Mouse (Mus musculus) MN1 (cell line): ENCODE data around the gene Zbtb44.
"Not testable (repeated sequence)": the region's sequence is repeated elsewhere in the genome, so short reads cannot be mapped to it uniquely, and the experiment has no call there.

Experiments
- DNase-seq: peaks from one replicate; pipeline ENCODE4 v3.0.0-alpha.2; 2016; ENCODE audit warnings: low spot score

Gene Zbtb44

DNA sequence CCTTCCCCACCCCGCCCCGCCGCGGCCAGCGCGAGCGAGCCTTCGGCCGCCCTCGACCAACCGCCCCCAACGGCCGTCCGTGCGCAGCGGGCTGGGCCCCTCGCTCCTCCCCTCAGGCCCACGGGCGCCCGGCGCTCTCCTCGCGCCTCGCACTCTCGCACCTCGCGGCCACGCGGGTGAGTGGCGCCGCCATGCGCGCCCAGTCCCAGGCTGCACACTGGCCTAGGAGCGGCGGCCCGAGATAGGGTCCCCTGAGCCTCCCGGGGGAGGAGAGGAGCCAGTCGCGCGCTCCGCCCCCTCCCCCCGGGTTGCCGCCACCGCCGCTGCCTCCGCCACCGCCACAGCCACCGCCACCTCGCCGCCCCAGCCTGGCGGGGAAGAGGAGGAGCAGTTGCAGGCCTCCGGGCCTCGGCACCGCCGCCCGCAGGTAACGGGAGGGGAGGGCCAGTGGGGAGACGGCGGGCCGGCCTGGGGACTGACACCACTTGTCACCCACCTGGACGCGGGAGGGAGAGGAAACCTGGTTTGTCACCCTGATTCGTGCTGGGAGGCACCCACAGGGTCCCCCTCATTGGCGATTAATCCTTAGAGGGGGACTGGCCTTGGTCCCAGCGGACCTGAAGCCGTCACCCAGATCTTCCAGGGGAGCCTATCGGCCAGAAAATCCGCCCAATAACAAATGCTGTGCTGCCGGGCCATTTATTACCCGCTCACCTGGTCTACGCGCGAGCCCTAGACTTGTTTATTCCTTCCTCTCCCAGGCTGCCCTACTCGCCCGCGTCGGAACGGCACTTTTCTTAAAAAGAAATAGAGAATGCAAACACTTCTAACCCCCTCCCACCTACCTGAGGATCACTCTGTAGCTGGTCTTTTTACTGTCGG lies at the start of gene Zbtb44:
TSS of gene Zbtb44 (plus strand) at position 113 of the 882 bp plus-strand sequence.
- DNase-seq = peak; percentile 32

DNA sequence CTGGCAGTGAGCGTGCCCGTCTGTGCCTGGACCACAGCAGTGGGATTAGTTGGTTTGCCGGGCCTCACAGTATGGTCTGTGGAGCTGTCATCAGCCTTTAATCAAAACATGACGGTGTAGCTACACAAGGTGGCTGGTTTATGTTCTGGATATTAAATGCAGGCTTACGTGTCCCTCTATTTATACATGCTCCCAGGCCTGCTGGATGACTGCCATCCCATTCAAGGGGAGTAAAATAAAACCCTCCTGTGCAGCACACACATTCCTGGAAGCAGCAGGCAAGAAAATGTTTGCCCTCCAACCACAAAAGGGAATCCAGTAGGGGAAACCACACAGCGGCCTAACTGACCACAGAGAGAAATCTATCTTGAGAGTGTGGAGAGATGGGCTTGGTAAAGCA lies 44.7 kb upstream of the Zbtb44 start:
- DNase-seq = no peak

DNA sequence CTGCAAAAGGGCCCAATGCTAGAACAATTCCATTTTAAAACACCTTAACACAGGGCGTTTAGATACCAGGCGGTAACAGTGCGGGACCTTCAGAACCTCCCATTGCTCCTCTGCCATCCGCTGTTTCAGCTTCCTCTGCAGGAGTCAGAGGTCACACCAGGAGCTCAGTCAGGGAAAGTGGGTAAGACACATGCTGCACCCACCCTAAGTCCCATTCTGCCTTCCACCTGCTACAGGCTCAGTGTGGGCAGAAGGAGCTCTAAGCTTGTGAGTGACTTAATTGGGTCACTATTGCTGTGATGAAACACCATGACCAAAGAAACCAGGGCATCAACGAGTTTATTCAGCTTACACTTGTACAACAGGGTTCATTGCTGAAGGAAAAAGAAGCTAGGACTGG lies 37.3 kb upstream of the Zbtb44 start:
- no peak for DNase-seq

DNA sequence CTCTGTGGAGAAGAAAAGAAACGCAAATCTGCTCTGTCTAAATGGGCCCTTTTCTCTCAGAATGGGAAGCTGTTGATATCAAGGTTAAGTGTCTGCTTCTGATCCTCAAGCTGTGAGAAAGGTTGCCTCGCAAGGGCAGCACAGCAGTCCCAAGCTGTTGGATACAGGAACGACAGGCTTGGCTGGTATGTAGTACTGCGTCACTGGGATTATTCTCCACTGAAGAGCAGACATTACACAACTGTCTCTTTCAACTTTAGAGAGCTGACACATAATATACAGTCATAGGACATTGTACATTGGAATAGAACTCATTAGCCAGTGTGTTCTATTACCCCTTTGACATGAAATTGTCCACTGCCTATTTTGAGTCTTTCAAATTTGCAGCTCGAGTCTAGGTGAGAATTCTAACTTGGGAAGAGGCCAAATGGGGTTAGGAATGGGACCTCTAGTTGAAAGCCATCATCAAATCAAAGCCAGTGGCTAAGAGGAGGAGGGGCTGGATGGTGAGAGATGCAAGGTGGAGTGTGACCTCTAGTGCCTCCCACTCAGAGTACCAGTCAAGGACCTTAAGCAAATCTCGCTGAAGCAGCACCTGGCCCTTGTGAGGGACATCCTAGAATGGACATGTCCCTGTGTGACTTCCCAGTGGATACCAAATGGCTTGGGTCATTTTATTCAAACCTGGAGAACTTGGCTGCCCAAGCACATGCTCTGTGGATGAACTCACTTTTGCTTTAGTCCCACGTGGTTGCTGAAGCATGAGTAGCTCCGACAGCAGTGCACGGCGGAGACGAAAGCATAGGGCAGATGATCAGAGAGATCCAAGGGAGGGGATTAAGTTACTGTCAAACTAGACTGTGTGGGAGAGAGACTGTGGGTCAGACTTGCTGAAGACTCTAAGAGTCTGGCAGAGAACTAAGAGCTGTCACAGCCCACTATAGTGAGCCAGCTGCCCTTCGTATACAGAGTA lies 33.6 kb upstream of the Zbtb44 start:
- no peak for DNase-seq

DNA sequence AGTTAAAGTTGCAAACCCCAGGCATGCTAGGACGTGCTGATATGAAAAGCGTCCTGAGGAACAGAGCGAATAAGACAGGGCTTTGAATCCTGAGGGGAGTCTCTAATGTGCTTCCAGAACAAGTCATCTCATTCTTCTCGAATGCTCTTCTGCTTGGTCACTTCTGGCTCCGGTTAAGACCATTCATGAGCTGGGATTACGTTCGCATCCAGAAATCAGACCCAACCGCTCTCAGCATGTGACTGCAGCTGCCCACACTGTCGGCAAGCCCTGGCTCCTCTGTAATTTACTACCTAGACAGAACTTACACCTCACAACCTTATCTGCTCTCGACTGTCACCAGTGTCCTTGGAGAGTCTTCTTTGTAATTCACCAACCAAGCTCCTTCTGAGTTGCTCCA lies 29.8 kb upstream of the Zbtb44 start:
- DNase-seq = no peak

DNA sequence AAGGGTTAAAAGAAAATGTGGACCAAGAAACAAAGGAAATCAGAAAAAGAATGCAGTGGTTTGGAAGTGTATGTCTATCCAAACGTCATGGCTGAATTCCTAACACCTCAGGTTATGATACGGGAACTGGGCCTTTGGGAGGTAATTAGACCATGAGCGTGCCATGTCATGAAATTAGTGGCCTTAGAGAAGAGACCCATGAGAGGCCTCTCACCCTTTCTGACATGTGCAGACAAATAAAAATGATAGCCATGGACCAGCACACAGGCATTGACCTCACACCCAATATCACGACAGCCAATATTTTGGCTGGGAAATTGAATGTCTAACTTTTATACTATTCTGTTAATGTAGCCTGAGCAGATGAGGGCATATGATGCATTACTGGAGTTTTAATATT lies 27.9 kb upstream of the Zbtb44 start:
- DNase-seq = no peak

DNA sequence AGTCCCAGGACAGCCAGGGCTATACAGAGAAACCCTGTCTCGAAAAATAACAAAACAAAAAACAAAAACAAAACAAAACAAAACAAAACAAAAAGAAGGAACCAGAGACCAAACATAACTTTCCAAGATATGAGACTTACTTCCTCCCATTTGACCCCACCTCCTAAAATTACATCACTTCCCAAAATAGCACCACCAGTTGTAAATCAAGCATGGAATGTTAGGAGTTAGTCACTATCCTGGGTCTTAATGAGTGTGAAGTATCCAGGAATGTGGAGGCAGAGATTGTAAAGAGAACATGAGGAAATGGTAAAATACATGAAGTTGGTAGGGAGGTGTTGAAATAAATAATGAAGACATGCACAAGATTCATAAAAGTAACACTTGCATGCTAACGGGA lies 21.1 kb upstream of the Zbtb44 start:
- DNase-seq = no peak

DNA sequence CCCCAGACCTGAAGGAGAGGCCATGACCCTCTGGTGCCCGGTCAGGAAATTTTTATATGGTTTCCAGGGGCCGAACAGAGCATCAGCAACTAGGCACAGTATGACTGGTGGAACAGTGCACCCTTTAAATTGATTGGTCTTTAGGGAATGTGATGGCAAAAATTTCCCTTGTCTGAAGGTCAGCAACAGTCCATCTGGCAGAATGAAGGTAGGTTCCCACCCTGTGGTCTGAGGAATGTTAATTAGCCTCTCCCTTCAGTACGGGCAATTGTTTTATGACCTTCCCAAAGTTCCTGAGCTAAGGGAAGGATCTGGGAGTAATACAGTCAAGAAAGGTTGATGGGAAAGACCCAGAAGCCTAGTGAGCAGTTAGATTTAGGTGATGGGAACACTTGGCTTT lies 20.4 kb upstream of the Zbtb44 start:
- DNase-seq = no peak

DNA sequence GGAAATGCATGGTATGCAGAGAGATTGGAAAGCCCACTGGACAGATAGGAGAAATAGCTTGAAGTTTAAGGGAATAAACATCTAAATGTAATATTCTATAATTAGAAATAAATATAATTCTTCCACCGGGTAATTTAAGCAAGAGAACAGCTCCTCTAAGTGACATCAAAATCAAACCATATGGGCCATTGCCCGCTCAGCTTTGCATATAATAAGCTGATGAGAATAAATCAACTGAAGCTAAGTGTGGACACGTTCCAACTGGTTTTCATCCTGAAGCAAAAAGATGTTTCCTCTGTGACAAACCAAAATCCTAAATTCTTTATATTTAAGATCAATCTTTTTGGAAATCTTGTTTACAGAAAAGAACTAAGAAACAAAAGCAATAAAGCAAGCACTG lies 19.7 kb upstream of the Zbtb44 start:
- DNase-seq = no peak

DNA sequence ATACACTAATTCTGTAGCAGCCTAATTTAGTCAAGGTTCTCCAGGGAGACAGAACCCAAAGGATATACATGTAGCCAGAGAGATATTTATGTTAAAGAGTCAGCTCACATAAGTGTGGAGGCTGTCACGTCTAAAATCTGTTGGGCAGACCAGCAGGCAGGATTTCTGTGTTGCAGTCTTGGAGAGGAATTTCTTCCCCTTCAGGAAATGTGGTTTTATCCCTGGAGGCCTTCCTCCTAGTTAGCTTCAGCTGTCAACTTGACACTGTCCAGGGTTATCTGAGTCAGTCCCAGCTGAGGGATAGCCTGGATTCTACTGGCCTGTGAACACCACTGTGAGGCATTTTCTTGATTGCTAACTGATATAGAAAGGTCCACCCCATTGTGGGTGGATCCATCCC lies 18.9 kb upstream of the Zbtb44 start:
- DNase-seq = peak; percentile 90

DNA sequence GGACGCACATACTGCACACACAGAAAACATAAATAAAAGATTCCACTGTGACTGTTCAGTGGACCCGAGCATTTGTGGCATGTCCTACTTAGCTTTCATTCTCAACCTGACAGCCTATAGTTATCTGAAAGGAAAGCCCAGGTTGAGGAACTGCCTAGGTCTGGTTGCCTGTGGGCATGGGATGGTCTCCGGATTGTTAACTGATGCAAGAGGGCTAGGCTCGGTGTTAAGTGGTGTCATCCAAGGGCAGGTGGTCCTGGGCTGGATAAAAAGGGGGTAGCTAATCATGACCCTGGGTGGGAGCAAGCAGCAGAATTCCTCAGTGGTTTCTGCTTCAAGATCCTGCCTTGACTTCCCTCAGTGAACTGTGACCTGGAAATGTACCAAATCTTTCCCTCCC lies 17.8 kb upstream of the Zbtb44 start:
- DNase-seq = no peak

DNA sequence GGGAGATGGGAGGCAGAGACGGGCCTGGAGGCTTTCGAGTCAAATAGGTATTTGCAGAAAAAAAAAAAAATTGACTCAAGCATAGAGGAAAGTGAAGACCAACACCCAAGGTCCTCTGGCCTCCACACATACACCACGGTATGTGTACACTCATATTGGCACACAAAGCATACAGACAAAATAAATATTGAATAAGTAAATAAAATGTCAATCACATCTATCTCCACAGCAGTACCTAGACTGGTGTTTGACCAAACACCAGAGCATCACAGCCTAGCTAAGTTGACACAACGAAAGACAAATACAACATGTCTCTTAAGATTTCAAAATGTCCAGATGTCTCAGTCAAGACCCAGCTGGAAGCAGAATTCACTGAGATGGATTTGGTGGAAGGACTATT lies 17.0 kb upstream of the Zbtb44 start:
- DNase-seq = no peak

DNA sequence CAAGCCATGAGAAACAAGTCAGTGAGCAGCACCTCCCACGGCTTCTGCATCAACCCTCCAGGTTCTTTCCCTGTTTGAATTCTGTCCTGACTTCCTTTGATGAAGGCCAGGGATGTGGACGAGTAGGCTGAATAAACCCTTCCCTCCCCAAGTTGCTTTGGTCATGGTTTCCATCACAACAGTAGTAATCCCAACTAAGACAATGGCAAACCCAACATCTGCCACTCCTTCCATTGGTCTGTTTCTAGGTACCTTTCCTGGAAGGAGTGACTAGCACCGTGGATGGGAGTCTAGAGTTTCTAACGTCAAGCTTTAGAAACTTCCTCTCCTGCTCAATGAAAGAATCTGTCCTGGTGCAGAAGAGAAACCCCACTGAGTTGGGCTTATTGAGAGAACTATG lies 12.8 kb upstream of the Zbtb44 start:
- no peak for DNase-seq

DNA sequence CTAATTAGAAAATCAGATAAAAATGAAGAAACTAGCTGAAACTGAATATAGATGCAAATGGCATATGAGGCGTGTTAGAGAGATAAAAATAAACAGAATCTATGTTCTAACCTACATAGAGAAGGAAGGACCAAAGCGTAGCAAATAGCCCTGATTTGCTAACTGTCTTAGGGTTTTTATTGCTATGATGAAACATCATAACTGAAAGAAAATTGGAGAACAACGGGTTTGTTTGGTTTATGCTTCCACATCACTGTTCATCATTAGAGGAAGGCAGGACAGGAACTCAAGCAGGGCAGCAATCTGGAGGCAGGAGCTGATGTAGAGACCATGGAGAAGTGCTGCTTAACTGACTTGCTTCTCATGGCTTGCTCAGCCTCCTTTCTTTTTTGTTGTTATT lies 12.3 kb upstream of the Zbtb44 start:
- no peak for DNase-seq

DNA sequence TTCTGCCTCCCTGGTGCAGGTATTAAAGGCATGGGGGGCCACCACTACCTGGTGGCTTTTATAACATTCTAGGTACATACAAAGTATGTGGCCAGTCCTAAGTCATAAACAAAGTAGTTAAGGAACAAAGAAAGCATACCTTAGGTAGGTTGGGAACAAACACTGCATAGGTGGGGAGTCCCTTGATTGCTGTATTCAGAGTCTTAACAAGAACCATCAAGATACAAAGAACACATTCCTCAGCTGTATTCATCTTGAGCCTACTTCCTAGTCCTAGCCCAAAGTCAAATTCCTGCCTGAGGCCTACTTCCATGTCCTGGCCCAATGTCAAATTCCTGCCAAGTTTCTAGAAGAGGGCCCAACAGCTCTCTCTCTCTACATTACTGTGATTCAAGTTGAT lies 11.7 kb upstream of the Zbtb44 start:
- DNase-seq = no peak

DNA sequence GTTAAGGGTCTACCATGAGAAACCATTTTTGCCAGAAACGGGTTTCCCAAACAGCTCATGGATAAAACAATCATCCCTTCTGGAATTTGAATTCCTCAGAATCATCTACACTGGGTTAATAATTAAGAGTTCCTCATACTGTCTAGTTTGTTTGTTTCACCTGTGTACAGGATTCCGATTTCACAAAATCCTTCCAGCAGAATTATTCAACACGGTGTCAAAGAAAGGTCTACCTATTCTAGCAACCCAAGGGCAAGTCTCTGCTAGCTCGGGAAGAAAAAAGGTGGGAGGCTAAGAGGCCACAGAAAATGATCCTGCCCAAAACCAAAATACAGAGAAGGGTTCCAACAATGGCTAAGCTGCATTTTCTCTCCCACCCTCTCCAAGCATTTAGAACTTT lies 2.2 kb upstream of the Zbtb44 start:
- DNase-seq = no peak

DNA sequence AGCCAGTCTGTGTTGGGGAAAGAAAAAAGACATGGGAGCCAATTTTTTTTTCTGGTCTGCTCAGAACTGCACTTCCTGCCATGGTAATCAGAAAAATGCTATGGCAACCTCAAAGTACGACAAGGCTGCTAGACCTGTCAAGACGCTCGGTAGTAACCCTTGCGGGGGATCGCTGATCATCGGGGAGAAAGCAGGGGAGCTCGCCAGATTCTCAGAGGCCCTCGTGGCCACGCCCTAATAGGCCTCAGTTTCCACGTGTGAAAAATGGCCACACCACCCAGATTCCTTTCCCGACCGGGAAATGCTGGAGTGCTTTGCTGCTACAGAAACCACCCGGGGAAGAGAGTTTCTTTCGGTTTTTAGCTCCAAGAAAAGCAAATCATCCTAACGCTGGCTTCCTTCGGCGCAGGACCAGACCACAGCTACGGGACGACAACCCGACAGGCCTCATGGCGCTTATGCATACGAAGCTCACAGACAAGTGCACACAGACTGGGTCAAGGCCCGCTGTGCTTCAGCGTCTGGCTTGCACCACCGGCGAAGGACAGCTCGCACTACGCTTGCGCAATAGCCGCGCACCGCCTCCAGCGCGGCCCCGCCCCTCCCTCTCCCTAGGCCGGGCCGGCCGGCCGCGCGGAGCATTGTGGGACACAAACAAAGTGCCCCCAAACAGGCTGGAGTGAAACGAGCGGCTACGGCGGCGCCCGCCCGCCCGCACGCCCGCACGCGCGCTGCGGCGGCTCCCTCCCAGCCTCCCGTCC lies 513 bp upstream of the Zbtb44 start:
- peak; percentile 93 for DNase-seq

DNA sequence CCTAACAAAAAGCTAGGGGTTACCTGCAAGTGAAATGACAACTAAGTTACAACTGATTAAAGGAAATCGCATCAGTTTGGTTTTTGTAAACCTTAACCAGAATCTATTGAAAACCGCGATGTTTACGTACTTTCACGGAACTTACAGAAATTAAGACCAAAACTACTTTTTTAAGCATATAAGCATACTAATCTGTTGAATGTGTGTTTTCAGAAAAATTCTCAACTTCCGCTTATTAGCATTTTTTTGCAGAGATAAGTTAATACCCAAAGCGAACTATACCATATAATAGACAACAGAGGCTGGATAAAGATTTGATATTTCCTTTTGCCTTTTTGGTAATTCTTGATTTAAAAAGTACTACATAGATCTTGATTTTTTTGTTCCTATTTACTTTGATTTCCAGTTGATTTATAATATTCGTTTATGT lies 985 bp downstream of the Zbtb44 start:
- DNase-seq = no peak

DNA sequence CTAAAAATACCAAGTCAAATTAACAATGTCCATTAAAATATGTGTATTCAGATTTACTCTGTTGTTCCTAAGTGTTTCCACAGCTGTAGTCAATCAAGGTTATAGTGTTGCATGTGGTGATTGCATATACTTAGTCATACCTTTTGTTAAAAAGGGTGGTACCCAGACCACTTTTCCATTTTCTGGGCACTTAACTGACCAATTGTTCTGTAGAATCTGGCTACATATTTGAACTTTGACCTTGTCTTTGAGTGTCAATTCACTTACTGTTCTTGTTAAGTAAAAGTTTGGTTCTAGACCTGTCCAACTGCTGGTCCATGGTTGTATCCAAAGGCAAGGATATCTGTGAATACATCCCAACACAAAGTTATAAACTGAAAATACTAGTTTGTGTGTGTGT lies 2.1 kb downstream of the Zbtb44 start:
- no peak for DNase-seq

DNA sequence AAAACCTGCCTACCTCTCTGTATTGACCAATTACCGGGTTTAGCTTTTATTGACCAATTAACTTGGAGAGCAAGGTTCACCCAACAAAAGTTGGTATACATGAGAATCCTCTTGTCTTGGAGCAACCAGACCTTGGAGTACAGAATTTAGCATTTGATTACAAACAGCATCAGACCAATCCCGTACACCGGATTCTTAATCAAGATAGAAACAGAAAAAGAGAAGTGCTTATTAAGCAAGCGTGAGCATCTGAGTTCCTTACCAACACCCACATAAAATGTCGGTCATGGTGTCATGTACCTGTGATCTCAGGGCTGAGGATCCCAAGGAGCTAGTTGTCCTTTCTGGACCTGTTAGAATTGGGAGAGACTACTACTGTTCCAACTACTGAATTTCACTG lies 19.8 kb downstream of the Zbtb44 start:
- DNase-seq = no peak

DNA sequence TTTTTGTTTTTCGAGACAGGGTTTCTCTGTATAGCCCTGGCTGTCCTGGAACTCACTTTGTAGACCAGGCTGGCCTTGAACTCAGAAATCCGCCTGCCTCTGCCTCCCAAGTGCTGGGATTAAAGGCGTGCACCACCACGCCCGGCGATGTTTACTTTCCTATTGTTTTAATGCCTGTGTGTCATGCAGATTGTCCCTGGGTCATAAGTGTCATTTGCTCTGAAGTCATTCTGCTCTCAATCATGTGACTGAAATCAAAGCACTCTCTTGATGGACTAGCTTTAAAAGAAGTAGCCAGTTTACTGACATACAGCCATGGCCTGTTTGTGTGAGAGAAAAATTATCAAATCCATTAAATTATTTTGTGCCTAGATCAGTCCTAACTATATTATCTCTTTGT lies 21.1 kb downstream of the Zbtb44 start:
- DNase-seq = not testable (repeated sequence)

DNA sequence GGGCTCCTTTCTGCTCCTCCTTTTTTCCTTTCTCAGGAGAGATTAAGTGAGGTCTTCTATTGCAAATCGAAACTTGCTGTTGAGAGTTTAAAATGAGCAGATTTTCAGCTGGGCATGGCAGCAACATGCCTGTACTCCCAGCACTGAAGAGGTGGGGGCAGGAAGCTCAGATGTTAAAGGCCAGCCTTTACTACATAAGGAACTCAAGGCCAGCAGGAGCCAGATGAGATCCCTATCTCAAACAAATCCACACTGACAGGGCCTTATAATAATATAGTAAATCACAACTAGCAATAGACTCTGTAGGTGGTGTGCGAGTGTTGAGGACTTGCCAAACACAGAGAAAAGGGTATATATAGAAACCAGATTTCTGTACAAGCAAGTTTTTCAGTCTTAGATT lies 28.3 kb downstream of the Zbtb44 start:
- DNase-seq = no peak
